Mouse (Mus musculus): ENCODE data around the gene Tnk1. TPM values are rescaled to one million over a fixed set of nuclear protein-coding genes. Genes with fewer than 3 reads are reported as not detected.
A peak's percentile ranks its signal among the peaks of the same experiment; 100 is the strongest.

Gene Tnk1
- total RNA-seq, 2 experiments from 2014 or later = not detected

DNA sequence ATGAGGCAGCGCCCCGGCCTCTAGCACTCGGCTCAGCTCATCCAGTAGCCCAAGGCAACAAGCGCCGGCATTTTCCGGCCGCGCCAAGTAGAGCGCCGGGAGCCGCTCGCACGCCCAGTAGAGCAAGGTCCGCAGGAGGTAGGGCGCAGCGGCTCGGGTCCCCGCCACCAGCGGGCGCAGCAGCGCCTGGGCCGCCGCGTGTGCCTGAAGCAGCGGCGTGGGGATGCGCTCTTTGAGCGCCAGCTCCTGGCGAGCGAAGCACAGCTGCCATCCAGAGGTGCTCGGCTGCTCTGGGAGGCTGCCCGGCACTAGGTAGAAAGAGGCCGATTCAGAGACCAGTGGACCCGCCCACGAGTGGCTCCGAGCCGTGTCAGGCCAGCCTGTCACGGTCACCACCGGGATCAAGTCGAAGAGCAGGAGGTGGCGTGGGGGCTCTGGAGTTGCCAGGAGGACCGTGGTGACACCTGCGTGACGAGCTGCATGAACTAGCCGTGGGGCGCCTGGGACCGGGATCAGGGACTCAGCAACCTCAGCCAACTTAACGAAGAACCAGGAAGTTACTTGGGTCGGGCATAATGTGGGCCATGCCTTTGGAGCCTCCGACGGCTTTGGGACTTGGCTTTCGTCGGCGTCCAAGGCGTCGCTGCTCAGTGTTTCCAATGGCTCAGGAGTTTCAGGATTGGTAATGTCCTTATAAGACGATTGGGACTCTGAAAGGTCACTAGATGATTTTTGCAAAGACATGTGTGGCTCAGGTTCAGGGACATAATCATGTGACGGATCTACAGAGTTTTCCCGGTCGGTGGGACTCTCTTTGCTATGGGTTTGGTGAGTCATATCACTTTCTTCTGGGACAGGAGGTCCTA lies 54.5 kb downstream of the Tnk1 start:
- peak; percentile 52 to 56 for DNase-seq (ENCODE audit: low spot score in 2 of 2)

- DNase-seq (ENCODE audit: low spot score in 2 of 2) = peak in 1 of 2 experiments; percentile 33
Observed at GRCm38 (mm10) chr11:69803328-69803727, 55.2 kb downstream of the Tnk1 start.

DNA sequence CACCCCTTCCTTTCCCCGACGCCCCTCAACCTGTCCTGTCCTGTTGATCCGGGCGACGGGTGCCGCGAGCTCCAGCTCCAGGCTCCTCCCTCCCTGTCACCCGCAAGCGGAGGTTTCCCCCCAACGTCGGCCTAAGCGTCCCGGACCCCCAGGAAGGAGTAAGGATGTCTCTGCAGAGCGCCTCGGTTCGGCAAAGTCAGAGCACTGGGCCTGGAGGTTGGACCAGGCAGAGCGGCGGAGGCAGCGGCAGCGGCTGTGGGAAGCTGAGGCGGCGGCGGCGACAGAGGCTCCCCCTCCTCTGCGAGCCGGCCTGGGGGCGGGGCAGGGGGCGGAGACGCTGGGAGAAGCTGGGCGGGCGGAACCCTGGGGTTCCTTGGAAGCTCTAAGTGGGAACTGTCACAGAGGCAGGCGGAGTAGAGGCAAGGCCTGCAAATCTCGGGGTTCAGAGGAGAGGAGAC lies 55.9 kb downstream of the Tnk1 start:
- DNase-seq (ENCODE audit: low spot score in 2 of 2) = peak; percentile 75 to 86

- no peak for DNase-seq (ENCODE audit: low spot score in 2 of 2)
Observed at GRCm38 (mm10) chr11:69801379-69801977, 57.1 kb downstream of the Tnk1 start, which contains the start of gene Fgf11. Gene Fgf11 (minus strand): TSS chr11:69801857.

Small RNA genes within 50 kb of the gene (microRNA-seq; reads per million reads assigned to microRNA genes)
- 0 reads per million in 2 experiments for gene Mir6924

Other genes with a start within 250 kb of the Tnk1 start
- not detected for gene Shbg, start 240.8 kb downstream of the Tnk1 start, total RNA-seq (2021)
- 10 to 100 TPM; 16.1 to 19.8 TPM for gene Sat2, start 236.7 kb downstream of the Tnk1 start, total RNA-seq (2021)
- 100 to 1,000 TPM; 105 to 106 TPM for gene Fxr2, start 225.7 kb downstream of the Tnk1 start, total RNA-seq (2021)
- under 1 TPM in 1 of 2 experiments, not detected in 1; 0.48 TPM for gene Sox15, start 203.4 kb downstream of the Tnk1 start, total RNA-seq (2021)
- 10 to 100 TPM; 73.3 to 82.4 TPM for gene Mpdu1, start 196.1 kb downstream of the Tnk1 start, total RNA-seq (2021)
- gene Cd68, start 192.6 kb downstream of the Tnk1 start, total RNA-seq (2021) = 10 to 100 TPM; 13.1 to 18.5 TPM
- 100 to 1,000 TPM; 409 to 418 TPM for gene Eif4a1, start 186.3 kb downstream of the Tnk1 start, total RNA-seq (2021)
- 10 to 100 TPM; 84.3 to 88.5 TPM for gene Senp3, start 176.6 kb downstream of the Tnk1 start, total RNA-seq (2021)
- 1 to 10 TPM in 1 of 2 experiments, under 1 TPM in 1; 0.88 to 1.1 TPM for gene Tnfsf13, start 172.9 kb downstream of the Tnk1 start, total RNA-seq (2021)
- gene Tnfsf12, start 162.9 kb downstream of the Tnk1 start, total RNA-seq (2021) = 1 to 10 TPM; 5.8 to 6.5 TPM
- gene Tnfsfm13, start 162.6 kb downstream of the Tnk1 start, total RNA-seq (2021) = 1 to 10 TPM in 1 of 2 experiments, under 1 TPM in 1; 0.45 to 1.0 TPM
- 10 to 100 TPM; 62.8 to 68.5 TPM for gene Polr2a, start 100.1 kb downstream of the Tnk1 start, total RNA-seq (2021)
- under 1 TPM in 1 of 2 experiments, not detected in 1; 0.21 TPM for gene Slc35g3, start 96.8 kb downstream of the Tnk1 start, total RNA-seq (2021)
- 10 to 100 TPM; 82.0 to 83.5 TPM for gene Zbtb4, start 92.8 kb downstream of the Tnk1 start, total RNA-seq (2021)
- 1 to 10 TPM; 1.0 to 1.1 TPM for gene Chrnb1, start 62.8 kb downstream of the Tnk1 start, total RNA-seq (2021)
- gene Fgf11, start 56.9 kb downstream of the Tnk1 start, total RNA-seq (2021) = 10 to 100 TPM; 22.8 to 23.7 TPM
- not detected for gene Tmem102, start 53.1 kb downstream of the Tnk1 start, total RNA-seq (2021)
- not detected for gene Gm39566, start 43.4 kb downstream of the Tnk1 start, total RNA-seq (2021)
- not detected for gene Spem2, start 40.3 kb downstream of the Tnk1 start, total RNA-seq (2021)
- under 1 TPM; 0.50 to 0.74 TPM for gene Spem1, start 36.5 kb downstream of the Tnk1 start, total RNA-seq (2021)
- gene Nlgn2, start 20.9 kb downstream of the Tnk1 start, total RNA-seq (2021) = 100 to 1,000 TPM; 220 to 226 TPM
- 100 to 1,000 TPM; 150 to 162 TPM for gene Tmem256, start 20.2 kb downstream of the Tnk1 start, total RNA-seq (2021)
- gene Plscr3, start 12.4 kb downstream of the Tnk1 start, total RNA-seq (2021) = 10 to 100 TPM; 22.0 to 23.3 TPM
- not detected for gene Tmem95, start 19.3 kb upstream of the Tnk1 start, total RNA-seq (2021)
- 1 to 10 TPM; 1.1 to 1.2 TPM for gene Kctd11, start 22.7 kb upstream of the Tnk1 start, total RNA-seq (2021)
- under 1 TPM in 1 of 2 experiments, not detected in 1; 0.30 TPM for gene Acap1, start 36.8 kb upstream of the Tnk1 start, total RNA-seq (2021)
- gene 2810408A11Rik, start 42.3 kb upstream of the Tnk1 start, total RNA-seq (2021) = 1 to 10 TPM; 1.5 to 2.1 TPM
- 100 to 1,000 TPM; 108 to 124 TPM for gene Neurl4, start 42.3 kb upstream of the Tnk1 start, total RNA-seq (2021)
- 10 to 100 TPM; 28.5 to 29.3 TPM for gene Gps2, start 55.2 kb upstream of the Tnk1 start, total RNA-seq (2021)
- 100 to 1,000 TPM; 446 to 451 TPM for gene Eif5a, start 63.2 kb upstream of the Tnk1 start, total RNA-seq (2021)
- gene Ybx2, start 77.1 kb upstream of the Tnk1 start, total RNA-seq (2021) = 1 to 10 TPM; 8.3 to 9.7 TPM
- gene Slc2a4, start 89.5 kb upstream of the Tnk1 start, total RNA-seq (2021) = 1 to 10 TPM; 1.8 to 3.6 TPM
- gene Cldn7, start 106.0 kb upstream of the Tnk1 start, total RNA-seq (2021) = not detected
- gene Ctdnep1, start 122.4 kb upstream of the Tnk1 start, total RNA-seq (2021) = 100 to 1,000 TPM; 108 to 115 TPM
- gene Elp5, start 123.8 kb upstream of the Tnk1 start, total RNA-seq (2021) = 10 to 100 TPM; 88.5 to 93.9 TPM
- gene Gabarap, start 132.4 kb upstream of the Tnk1 start, total RNA-seq (2021) = 100 to 1,000 TPM; 221 to 251 TPM
- gene Phf23, start 137.0 kb upstream of the Tnk1 start, total RNA-seq (2021) = 10 to 100 TPM; 38.0 to 40.0 TPM
- gene Dvl2, start 141.9 kb upstream of the Tnk1 start, total RNA-seq (2021) = 10 to 100 TPM; 29.3 to 29.7 TPM
- gene Acadvl, start 156.7 kb upstream of the Tnk1 start, total RNA-seq (2021) = 10 to 100 TPM; 62.3 to 69.2 TPM
- 100 to 1,000 TPM; 845 to 900 TPM for gene Dlg4, start 158.2 kb upstream of the Tnk1 start, total RNA-seq (2021)
- gene Asgr1, start 195.4 kb upstream of the Tnk1 start, total RNA-seq (2021) = 1 to 10 TPM in 1 of 2 experiments, under 1 TPM in 1; 0.88 to 1.0 TPM
- not detected for gene Asgr2, start 233.9 kb upstream of the Tnk1 start, total RNA-seq (2021)

Measured in layer of hippocampus, postnatal 14 days (tissue).